Mouse (Mus musculus): ENCODE results near the gene Snrpa1.
A peak's percentile ranks its signal among the peaks of the same experiment; 100 is the strongest.

Gene Snrpa1

DNA sequence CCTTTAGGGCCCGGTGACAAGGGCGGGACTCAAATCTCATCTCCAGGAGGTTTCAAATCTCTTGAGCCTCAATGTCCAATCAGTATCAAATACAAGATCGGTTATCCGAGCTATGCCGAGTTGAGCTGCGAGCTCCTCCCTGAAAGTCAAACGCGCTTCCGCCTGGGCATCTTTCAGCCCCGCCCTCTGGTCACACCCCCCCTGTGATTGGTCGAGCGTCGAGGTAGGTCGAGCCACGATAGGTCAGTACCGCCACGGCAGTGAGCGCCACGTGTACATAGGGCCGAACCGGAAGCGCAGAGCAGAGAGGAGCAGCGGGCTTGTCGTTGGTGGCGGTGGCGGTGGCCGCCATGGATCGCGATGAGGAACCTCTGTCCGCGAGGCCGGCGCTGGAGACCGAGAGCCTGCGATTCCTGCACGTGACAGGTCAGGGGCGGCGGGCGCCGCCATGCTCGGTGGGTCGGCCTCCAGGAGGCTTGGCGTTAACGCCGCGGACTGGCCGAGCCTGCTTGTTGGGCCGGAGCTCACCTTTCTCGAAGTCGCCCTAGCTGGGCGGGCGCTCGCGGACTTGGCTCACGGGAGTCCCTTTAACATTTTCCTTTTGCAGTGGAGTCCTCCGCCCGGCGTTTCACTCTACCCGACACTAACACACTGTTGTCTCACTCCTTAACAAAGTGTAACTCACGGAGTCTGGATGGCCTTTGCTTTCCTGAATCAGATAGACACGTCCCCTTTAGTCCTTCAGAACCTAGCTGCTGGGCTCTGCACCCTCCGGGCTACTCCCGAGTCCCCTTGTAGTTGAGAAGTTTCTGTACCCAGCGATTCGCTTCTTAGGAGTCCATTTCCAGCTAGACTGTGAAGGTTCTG, 20.8 kb downstream of the Snrpa1 start, which contains the start of gene Selenos:
Gene Selenos (plus strand): TSS at position 286 of the 867 bp plus-strand sequence.
- DNase-seq (ENCODE audit: low read depth, low spot score) = peak; percentile 92

DNA sequence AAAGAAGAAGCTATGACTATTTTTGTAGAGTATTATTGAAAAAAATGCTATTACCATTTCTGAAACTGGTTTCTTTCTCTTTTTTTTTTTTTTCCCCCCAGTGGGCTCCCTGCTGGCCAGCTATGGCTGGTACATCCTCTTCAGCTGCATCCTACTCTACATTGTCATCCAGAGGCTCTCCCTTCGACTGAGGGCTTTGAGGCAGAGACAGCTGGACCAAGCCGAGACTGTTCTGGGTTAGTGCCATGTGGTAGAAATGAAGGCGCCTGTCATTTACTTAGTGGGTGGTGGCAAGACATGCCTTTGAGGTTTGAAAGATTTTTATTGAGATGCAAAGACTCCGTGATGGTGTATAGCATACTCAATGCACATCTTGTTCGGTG, 21.4 kb downstream of the Snrpa1 start:
- DNase-seq (ENCODE audit: low read depth, low spot score) = no peak

DNA sequence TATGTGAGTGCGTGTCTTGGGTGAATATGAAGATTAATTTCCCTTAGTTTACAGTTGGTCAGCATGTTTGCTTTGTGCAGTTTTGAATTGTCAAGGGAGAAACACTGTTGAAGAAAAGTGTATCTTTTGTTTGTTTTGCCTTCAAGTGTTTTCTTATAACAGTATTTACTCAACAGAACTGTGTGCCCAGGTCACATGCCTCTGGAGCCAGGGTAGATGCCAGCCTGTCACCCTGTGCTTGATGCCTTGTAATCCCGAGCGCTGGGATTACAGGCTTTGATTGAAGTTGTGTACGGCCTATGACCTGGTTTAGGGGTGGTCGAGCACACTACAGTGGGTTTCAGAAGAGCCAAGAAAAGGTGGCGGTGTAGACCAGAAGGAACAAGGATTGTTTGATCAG, 25.0 kb downstream of the Snrpa1 start:
- no peak for DNase-seq (ENCODE audit: low read depth, low spot score)

DNA sequence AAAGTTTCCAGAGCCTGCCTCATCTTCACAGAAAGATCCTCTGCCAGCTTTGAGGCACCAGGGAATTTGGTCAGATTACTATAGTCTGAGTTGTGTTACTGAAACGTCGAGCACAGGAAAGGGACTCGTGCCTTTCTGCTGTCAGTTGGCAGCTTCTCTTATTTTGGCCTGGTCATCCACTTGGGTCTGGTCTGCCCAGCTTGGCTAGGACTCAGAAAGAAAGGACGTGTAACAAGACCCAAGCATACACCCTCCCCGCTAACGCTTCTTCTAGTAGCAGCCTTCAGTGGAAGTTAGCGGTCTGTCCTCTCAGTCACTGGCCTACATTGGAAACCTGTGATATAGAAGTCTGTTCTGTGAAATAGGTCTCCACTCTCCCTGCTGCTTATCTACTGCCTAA, 25.7 kb downstream of the Snrpa1 start:
- no peak for DNase-seq (ENCODE audit: low read depth, low spot score)

DNA sequence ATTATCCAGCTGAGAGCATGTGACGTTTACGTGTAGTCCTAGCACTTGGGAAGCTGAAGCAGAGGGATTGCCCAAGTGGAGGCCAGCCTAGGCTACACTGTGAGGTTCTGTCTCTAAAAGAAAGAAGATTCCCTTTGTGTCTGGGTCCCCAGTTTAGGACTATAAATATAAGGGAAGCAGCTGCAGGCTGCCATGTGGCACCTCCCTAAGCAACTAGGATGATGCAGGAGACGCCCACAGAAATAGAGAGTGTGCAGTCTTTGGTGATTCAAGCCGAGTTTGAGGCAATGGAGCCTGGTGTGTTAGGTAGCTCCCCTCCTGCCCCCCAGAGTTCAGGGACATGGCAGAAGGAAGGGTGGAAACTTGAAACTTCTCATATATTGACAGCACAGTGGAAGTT, 28.8 kb downstream of the Snrpa1 start:
- DNase-seq (ENCODE audit: low read depth, low spot score) = no peak

DNA sequence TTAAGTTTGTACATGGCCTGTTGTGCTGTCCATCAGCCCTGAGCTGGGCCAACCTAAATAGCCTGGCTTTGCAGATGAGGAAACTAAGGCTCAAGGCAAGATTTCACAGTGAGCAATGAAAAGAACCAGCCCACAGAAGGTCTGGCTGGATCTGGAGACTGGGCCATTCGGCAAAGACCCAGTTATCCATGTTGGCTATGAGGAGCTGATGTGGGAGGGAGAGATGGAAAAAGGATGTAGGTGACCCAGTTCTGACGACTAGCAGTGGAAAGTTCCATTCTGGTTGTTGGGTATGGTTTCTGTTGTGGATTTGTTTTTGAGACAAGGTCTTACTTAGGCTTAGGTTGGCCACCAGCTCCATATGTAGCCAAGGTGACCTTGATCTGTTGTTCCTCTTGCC, 29.3 kb downstream of the Snrpa1 start:
- DNase-seq (ENCODE audit: low read depth, low spot score) = no peak

DNA sequence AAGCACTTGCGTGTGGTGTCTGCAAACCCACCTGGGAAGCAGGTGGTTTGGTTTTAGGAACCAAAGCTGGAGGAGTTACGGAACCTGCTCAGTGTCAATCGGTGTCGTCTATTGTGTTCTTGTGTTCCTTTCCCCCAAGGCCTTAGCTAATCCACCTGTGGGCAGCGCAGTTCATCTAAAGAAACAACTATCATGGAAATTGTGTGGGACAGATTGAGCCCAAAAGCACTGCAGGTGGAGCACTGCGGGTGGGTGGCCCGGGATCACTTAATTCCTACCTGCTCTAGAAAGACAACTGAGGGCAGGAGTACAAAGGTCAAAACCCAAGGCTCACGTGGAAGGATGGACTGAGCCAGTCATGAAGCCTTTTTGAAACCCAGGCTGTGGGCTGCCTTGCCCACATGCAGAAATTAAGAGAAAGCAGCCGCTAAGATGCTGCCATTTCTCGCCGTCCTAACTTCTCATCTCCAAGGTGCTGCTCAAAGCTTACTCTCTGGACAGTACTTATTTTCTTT, 31.9 kb downstream of the Snrpa1 start:
- no peak for DNase-seq (ENCODE audit: low read depth, low spot score)

DNA sequence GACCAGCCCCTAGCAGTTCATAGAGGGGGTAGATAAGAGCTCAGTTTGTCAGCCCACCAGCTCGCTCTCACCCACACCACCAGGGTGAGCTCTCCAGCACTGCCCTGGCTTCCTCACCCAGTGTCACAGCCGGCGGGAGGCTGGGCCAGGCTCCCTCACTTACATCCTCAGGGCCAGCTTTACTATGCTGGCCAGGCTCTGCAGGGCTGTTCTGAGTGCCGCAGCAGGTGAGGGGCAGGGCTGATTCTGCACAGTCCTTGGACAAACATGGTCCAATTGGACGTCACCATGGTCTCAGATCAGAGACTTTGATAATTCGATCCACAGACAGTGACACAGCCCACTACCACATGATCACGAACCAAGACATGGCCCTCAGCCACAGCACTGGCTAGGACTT, 32.8 kb downstream of the Snrpa1 start:
- no peak for DNase-seq (ENCODE audit: low read depth, low spot score)

DNA sequence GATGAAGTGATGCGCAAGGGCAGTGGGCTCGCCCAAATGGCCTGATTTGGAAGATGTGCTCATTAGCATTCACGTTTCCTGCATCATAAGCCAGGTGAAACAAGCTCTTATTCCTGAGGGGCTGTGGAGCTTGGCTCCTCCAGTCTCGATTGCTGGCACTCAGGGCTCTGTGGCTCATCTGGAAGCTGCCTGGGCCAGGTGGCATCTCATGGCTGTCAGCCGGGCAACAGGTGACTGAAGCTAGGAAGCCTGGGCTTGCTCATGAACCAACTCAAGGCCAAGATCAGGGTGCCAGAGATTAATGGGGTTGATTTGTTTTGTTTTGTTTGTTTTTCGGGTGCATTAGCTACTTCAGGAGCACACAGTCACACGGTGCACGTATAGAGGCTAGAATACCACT, 33.9 kb downstream of the Snrpa1 start:
- no peak for DNase-seq (ENCODE audit: low read depth, low spot score)

DNA sequence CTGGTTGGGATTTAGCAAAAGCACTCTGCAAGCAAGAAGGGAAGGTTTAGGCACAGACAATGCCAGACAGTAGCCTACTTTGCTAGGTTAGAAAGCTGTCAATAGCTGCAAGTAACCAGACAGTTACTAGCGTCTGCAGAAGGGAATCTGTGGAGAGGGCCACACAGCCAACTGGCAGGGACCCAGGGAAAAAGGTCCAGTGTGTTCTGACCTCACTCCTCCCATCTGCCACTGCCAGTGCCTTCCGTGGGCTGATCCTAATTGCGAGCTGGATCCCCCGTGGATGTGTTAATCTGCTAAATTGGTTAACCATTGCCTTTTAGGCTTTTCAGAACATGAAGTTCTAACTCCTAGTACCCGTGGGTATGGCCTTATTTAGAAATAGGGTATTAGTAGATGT, 35.3 kb downstream of the Snrpa1 start:
- DNase-seq (ENCODE audit: low read depth, low spot score) = no peak

DNA sequence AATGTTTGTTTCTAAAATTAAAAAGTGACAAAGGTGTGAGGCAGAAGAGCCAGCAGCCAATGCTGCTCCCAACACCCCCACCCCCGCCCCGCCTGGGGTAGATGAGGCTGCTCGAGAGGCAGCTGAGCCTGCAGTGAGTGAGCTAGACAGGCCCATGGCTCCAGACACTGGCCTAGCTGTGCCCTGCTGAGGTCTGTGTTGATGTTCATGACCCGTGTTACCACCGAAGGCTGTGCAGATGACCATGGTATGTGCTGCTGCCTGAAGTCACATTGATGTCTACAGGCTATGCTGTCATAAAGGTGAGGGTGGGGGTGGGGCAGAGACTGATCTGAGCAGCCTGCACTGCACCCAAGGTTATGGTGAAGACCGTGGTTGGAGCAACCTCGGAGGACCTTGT, 40.0 kb downstream of the Snrpa1 start:
- DNase-seq (ENCODE audit: low read depth, low spot score) = no peak

DNA sequence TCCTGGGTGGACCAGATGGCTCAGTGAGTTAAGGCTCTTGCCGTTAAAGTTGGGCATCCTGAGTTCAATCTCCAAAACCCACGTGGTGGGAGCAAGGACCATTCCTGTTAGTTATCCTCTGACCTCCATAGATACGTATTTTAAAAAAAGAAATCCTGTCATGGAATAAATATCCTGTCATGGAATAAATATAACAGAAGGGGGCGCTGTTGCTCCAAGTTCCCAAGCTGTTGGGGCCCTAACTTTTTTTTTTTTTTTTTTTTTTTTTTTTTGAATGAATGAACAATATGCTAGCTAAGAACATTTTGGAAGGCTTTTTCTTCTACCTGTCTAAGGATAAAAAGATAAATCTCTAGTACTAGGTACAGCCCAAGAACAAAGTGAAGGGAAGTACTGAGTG, 43.1 kb downstream of the Snrpa1 start:
- DNase-seq (ENCODE audit: low read depth, low spot score) = peak; percentile 64

DNA sequence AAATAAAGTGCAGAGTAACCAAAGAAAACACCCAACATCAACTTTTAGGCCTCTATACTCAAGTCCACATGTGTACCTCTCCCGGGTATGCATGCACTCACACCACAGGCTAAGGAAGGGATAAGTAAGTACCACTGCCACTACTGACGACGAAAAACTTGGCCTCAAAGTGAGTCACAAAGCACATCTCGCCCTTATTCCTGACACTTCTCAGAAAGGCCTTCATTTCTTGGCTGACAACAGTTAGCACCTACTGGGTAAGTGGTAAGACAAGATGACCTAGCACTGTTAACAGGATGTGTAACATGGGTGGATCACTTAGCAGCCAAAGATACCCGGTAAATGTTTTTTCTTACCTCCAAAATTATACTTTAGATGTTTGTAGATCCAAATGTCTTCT, 45.7 kb downstream of the Snrpa1 start:
- no peak for DNase-seq (ENCODE audit: low read depth, low spot score)

DNA sequence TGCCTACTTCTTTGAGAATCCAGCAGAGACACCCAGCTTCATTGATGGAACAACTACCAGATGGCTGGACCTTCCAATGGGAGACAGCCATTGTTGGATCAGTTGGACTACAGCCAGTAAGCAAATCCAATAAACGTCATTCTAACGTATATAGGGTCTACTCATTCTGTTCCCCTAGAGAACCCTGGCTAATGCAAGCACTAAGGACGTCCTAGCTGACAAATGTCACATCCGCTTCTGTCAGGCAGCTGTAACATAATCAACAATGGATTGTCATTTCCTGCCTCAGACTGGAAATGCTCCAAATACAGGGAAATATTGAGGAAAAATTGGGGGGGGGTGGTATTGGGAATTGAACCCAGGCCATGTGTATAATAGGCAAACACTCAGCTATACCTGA, 47.0 kb downstream of the Snrpa1 start:
- no peak for DNase-seq (ENCODE audit: low read depth, low spot score)

DNA sequence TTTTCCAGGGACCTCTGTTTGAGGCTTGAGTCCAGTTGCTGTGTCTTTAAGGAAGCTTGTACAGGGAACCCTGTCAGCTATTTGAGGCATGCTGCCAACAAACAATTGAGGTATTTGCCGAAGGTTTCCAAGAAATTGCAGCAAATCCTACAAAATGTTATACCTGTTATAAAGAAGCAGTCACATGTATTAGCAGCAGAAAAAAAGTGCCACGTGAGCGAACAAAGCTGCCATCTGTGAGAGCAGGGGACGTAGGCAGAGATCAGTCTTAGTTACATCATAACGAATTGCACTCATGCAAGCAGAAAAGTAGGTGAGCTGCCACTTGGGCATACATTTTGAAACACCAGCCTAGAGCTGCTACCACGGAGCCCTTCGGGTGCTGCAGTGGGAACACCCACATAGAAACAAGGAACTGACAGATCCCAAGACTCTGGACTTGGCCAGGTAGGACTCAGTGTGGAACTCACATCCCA, 47.8 kb downstream of the Snrpa1 start:
- no peak for DNase-seq (ENCODE audit: low read depth, low spot score)

DNA sequence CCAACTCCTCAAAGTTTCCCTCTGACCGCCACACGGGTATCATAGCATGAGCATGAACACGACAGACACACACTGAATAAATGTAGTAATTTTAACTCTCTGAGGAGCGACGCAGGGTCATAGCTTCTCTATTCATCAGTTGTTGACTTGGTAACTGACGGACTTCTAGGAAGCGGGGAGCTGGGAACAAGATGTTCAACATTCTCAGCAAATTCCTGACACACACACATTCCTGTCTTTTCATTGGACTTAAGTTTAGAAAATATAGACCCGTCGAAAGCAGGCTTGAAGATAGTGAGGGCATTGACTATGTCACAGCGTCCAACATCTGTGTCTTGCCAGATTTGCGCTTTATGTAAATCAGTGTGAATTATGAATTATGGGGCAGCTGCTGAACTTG, 48.4 kb downstream of the Snrpa1 start:
- DNase-seq (ENCODE audit: low read depth, low spot score) = no peak

DNA sequence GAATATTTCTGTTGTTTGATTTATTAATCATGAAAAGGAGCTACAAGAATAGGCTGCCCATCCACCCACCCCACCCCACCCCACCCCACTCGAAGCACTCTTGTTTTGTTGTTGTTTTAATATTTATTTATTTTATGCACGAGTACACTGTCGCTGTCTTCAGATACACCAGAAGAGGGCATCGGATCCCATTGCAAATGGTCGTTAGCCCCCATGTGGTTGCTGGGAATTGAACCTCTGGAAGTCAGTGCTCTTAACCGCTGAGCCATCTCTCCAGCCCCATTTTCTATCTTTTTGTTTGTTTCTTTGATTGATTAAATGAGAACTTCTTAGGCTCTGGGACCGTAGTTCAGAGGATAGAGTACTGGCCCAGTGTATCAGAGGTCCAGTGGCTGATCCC, 49.1 kb downstream of the Snrpa1 start:
- no peak for DNase-seq (ENCODE audit: low read depth, low spot score)

DNA sequence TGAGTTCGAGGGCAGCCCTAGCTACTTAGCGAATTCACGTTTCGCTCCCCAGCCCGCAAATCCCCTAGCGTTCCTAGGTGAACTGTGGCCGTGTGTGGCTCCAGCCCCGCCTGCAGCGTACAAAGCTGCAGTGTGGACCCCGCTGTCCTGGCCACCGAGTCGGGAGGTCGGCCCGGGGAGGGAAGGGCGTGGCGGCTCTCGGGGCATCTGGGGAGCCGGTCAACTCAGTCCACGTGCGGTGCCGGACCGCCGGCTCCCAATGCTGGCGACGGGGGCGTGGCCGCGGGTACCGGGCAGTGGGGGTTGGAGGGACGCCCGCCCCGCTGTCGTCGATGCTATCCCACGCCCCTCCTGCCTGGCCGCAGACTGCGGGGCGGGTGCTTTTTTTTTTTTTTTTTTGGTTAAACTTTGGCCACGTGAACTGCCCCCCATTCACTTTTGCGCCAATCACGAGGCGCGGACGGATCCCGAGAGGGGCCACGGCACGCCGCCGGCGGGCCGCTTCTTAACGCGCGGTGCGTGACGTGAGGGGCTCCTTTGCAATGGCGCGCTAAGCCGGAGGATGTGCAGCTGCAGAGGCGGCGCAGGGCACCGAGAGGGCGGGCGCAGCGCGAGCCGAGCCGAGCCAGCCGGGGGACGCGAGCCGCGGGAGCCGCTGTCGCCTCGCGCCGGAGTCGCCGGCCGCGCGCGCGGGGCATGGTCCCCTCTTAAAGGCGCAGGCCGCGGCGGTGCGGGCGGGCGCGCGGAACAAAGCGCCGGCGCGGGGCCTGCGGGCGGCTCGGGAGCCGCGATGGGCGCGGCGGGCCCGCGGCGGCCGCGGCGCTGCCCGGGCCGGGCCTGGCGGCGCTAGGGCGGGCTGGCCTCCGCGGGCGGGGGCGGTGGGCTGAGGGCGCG, 50.4 kb downstream of the Snrpa1 start, which contains the start of gene Chsy1:
Gene Chsy1 (plus strand): TSS at position 555 of the 894 bp plus-strand sequence.
- DNase-seq (ENCODE audit: low read depth, low spot score) = peak; percentile 54

DNA sequence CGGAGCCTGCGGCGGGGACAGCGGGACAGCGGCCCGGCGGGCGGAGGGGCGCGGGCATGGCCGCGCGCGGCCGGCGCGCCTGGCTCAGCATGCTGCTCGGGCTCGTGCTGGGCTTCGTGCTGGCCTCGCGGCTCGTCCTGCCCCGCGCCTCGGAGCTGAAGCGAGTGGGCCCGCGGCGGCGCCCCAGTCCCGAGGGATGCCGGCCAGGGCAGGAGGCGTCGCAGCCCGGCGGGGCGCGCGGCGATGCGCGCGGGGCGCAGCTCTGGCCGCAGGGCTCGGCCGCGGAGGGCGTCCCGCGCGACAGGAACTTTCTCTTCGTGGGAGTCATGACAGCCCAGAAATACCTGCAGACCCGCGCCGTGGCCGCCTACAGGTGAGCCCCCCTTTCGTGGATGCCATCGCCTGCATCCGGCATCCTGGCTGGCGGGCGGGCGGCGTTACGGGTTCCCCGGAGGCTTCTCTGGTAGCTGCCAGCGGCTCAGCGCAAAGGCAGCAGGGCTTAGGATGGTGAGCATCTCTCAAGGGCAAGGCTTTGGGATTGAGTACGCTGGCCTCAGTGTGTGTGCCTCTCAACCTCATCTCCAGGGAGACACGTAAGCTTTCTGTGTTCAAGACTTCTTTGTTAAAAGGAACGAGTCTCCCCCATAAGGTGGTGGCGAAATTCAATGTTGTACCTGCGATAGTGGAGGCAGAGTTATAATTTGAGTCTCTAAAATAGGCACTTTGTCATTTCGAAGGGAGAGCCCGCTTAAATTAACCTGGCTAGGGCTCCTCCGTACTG, 51.2 kb downstream of the Snrpa1 start:
- DNase-seq (ENCODE audit: low read depth, low spot score) = peak; percentile 49

DNA sequence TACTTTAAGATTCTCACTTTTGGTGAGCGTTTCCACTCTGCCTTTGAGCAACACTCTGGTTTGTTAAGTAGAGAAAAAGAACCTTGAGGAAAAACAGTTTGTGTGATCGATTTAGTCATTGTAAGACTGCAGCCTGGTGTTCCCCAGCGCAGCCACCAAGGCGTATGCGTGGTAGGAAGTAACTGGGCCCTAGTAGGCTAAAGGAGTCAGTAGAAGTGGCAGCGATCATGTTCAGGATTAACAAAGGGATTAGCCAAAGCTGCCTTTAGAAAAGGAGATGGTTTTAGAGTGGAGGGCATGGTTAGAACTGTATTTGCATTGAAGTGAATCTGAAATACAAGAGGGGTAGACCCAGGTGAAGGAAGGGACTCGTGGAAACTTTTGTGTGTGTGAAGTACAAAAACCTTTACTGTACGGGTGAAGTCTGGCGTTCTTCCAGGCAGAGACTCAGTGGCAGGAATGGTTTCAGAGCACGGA, 51.9 kb downstream of the Snrpa1 start:
- DNase-seq (ENCODE audit: low read depth, low spot score) = peak; percentile 50

DNA sequence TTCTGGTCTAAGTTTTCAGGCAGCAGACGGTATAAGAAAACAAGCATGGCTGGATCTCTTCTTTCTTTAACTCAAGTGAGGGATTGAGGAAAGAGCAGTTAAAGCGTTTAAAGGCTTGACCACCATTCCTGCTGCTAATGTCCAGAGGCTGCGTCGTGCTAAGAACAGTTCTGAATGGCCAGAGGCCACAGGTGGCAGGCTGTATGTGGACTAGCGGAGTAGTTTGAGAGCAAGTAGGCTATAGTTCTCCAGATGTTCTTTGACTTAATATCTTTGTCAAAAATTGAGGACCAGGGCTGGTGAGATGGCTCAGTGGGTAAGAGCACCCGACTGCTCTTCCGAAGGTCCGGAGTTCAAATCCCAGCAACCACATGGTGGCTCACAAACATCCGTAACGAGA, 52.4 kb downstream of the Snrpa1 start:
- no peak for DNase-seq (ENCODE audit: low read depth, low spot score)

All from c-Kit-negative CD71-positive TER-119-positive erythroid progenitor cells, embryonic 14.5 days (primary cell).